Mouse (Mus musculus) 3T3-L1 (cell line): ENCODE data around the gene Zfp580.
A peak's percentile ranks its signal among the peaks of the same experiment; 100 is the strongest.
"Not testable (repeated sequence)": the region's sequence is repeated elsewhere in the genome, so short reads cannot be mapped to it uniquely, and the experiment has no call there.

Source experiments
- DNase-seq: peaks from one replicate; pipeline ENCODE4 v3.0.0-alpha.2; 2015; ENCODE audit warnings: low read depth, low spot score

The Zfp580 gene

DNA sequence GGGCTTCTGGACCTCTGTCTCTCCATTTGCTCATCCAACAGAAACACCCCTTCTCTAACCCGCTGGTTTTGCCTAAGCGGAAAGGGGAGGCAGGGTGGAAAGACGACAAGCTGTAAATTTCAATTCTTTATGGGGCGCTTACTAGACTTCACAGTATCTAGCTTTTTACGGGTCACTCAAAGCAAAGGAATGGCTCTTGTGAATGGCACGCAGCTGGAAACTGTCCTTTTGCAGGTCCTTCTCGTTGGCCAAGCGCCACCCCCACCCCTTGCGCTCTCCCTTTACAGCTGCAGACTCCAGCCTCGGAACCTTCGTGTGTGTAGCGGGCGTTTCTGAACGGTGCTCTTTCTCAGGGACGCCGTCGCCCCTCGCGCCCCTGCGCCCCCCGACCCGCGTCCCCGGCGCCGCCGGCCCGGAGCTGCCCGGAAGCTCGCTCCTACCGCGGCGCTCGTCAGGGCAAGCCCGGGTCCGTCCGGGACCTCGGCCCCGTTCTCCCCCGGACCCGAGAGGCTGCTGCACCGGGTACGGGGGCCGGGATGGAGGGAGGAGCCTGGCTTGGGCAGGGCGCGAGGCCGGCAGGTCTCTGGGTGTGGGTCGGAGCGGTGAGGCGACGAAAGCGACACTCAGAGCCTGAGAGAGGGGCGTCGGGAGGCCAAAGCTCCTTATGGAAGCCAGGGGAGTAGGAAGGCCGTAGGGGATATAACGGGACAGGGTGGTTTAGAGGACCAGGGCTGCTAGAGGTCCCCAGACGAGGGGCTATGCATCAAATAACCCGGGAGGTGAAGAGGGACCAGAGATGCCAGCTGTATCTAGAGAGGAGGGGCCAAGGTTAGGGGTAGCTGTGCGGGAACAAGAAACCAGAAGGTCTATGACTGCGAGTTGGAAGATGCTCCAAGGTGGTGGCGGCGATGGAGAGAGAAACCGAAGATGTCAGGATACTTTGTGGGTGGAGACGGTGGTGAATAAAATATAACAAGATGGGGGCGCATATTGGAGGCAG lies at the start of gene Zfp580:
TSS of gene Zfp580 (plus strand) at position 346 of the 1,000 bp plus-strand sequence.
- peak; percentile 69 for DNase-seq

GRCm38 (mm10) chr7:5002876-5003275 lies 48.5 kb upstream of the Zfp580 start:
- DNase-seq = not testable (repeated sequence)

- DNase-seq = no peak
Measured at GRCm38 (mm10) chr7:5008229-5008628, 43.1 kb upstream of the Zfp580 start.

GRCm38 (mm10) chr7:5012681-5013513 lies 38.4 kb upstream of the Zfp580 start:
- no peak for DNase-seq

GRCm38 (mm10) chr7:5014251-5015117 lies 36.9 kb upstream of the Zfp580 start, which contains the start of the genes Zfp524 and Fiz1:
TSS of gene Zfp524 (plus strand) at chr7:5014415.
TSS of gene Fiz1 (minus strand) at chr7:5014697.
- DNase-seq = peak; percentile 96

DNA sequence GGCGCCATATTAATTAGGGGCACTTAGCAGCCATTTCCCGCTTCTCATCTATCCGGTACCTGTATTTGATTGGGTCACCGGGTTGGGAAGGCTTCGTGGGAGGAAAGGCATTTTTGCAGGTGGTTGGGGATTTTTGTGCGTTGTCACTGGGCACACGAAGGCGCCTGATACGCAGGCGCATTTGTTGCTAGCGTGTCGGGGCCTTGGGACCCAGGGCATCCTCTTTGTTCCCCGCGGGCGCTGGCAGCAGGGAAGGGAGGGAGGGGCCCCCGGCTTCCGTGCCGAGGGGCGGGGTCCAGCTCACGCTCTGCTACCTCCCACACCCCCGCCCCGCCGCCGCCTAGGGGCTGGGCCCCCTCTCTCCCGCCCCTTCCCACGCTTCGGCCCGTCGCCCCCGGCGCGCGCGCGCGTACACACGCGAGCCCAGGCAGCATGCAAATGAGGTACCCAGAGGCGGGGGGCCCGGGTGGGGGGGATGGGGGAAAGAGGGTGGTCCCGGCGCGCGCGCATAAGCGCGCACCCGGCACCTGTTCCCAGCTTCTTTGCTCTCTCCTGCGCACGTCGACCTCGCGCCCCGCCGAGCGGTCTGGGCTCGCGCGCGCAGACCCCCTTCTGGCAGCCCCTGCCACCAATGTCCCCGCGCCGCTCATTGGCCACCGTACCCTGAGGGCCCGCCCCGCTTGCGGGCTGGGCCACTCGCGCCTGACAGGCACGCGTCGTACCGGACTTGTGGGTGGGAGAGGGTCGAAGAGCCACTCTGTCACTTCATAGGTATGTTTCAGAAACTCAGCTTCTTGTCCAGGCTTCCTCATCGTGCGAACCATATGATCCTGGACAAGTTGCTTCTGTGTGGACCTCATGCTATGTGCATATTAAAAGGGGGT lies 36.0 kb upstream of the Zfp580 start, which contains the start of gene Gm44973:
TSS of gene Gm44973 (plus strand) at position 379 of the 884 bp plus-strand sequence.
- DNase-seq = peak; percentile 94

DNA sequence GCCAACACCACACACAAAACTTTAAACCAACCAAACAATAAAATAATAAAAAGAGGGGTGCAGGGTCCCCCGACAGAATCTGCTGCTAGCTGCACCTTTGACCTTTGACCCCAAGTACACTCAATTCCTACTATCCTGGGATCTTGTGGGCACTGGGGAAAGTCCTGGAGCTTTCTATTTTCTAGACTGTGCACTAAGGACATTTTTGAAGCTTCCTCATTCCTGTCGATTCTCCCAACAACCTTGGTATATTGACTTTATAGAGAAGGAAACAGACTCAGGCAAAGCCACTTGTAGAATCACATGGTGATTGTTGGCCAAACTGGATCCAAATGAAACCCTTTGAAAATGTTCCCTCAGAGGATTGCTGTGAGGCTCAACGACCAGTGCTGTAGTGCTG lies 35.3 kb upstream of the Zfp580 start:
- DNase-seq = peak; percentile 13

DNA sequence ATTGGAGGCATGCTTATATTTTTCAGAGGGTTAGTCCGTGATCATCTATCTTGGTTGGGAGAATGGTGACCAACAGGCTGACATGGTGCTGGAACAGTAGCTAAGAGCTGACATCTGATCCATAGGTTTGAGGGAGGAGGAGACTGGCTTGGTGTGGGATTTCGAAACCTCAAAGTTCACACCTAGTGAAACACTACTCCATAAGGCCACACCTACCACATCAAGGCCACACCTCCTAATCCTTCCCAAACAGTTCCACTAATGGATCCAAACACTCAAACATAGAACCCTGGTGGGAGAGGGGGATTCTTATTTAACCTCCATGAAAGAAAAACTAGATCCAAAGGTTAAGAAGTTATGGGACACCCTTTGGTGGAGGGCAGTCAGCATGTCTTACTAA lies 34.4 kb upstream of the Zfp580 start:
- peak; percentile 6 for DNase-seq

DNA sequence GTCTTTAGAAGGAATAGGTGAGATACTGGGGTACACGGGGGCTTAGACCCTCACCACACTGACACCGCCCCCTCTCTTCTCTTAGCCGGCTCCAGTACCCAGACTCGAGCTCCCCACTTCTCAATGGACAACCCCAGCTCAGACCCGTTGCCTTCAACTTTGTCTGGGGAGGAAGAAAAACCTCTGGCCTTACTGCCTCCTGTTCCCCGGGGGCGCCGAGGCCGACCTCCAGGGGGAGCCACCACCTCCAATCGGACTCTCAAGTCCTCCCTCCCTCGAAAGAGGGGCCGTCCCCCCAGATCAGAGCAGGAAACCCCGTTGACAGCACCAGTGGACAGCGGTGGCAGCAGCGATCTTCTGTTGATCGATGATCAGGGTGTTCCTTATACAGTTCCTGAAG lies 34.0 kb upstream of the Zfp580 start:
- no peak for DNase-seq

DNA sequence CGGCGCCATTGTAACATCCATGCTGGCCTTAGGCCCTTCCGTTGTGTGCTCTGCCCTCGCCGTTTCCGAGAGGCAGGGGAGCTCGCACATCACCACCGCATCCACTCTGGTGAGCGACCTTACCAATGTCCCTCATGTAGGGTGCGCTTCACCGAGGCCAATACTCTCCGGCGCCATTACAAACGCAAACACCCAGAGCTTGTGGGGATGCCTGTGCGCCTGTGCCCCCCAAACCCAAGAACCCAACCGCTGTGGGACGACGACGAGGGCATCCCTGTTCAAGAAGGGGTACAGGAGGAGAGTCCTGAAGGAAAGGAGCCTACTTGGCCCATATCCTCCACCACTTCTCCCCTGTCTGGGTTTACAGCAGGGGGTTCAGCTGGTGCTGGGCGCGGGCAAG lies 33.4 kb upstream of the Zfp580 start:
- DNase-seq = no peak

- peak; percentile 31 for DNase-seq
Measured at GRCm38 (mm10) chr7:5019576-5019975, 31.8 kb upstream of the Zfp580 start.

GRCm38 (mm10) chr7:5020000-5020681 lies 31.2 kb upstream of the Zfp580 start, which contains the start of the genes Zfp865 and Ccdc106:
TSS of gene Zfp865 (plus strand) at chr7:5020376.
TSS of gene Ccdc106 (plus strand) at chr7:5020553.
- DNase-seq = peak; percentile 98

GRCm38 (mm10) chr7:5020685-5021084 lies 30.7 kb upstream of the Zfp580 start:
- DNase-seq = peak; percentile 42

DNA sequence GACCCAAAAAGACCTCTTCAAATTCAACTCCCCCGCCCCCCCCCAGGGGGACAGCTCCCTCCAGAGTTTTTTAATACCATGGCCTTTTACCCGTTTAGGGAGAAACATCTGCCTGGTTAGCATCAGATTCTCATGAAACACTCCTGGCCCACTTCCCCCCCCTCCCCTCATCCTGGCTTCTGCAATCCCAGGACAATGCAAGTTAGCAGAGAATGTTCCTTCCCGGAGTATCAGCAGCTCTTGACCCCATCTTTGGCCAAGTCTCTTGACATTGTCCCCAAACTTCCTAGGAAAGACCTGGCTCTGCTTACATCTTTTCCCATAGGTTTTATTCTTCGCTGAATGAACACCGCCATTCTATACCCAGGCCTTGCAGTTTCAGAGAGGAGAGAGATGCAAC lies 30.1 kb upstream of the Zfp580 start:
- peak; percentile 14 for DNase-seq

- DNase-seq = no peak
Measured at GRCm38 (mm10) chr7:5029543-5029942, 21.8 kb upstream of the Zfp580 start.

- DNase-seq = no peak
Measured at GRCm38 (mm10) chr7:5029946-5030345, 21.4 kb upstream of the Zfp580 start.

DNA sequence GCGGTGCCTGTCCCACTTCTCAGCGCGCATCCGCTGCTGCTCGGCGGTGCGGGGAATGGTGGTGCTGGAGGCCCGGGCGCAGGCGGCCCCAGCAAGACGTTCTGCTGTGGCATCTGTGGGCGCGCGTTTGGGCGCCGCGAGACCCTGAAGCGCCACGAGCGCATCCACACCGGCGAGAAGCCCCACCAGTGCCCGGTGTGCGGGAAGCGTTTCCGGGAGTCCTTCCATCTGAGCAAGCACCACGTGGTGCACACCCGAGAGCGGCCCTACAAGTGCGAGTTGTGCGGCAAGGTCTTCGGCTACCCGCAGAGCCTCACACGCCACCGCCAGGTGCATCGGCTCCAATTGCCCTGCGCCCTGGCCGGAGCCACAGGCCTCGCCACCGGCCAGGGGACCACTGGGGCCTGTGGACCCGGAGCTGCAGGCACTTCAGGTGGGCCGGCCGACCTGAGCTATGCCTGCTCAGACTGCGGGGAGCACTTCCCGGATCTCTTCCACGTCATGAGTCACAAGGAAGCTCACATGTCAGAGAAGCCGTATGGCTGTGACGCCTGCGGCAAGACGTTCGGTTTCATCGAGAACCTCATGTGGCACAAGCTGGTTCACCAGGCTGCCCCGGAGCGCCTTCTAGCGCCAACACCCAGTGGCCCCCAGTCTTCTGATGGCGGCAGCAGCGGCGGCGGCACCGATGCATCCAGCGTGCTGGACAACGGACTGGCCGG lies 20.6 kb upstream of the Zfp580 start:
- no peak for DNase-seq

- DNase-seq = no peak
Measured at GRCm38 (mm10) chr7:5031496-5031895, 19.8 kb upstream of the Zfp580 start.

DNA sequence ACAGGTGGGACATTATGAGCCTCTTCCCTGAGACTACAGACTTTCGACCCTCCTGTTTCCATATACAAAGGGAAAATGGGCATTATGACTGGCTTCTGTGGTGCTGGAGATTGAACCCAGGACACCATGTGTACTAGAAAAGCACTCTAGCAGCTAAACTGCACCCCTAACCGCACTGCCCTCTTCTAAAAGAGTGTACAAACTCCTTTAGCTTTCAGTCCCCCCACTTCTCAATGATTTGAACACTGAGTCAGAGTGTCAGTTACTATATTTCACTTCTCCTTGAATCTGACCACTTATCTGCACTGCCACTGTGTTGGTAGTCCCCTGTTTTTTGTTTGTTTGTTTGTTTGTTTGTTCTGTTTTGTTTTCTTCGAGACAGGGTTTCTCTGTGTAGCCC lies 17.5 kb upstream of the Zfp580 start, which contains the start of gene 4632433K11Rik:
TSS of gene 4632433K11Rik (plus strand) at position 301 of the 400 bp plus-strand sequence.
- DNase-seq = no peak
